Mouse (Mus musculus) adrenal gland, postnatal 10 days (tissue): ENCODE data around the gene Arhgef26. TPM values are rescaled to one million over a fixed set of nuclear protein-coding genes. Genes with fewer than 3 reads are reported as not detected.

Experiments used
- DNase-seq: peaks from one replicate; pipeline ENCODE4 v3.0.0; 2021; ENCODE audit warnings: mixed read lengths
- total RNA-seq, 2 experiments: library from RNA; stranded (reverse); gene quantifications; 2 replicates each; pipeline ENCODE4 v1.2.3; 2021

The Arhgef26 gene
- total RNA-seq, 2 experiments from 2014 or later, result 5.6 to 6.1 TPM

DNA sequence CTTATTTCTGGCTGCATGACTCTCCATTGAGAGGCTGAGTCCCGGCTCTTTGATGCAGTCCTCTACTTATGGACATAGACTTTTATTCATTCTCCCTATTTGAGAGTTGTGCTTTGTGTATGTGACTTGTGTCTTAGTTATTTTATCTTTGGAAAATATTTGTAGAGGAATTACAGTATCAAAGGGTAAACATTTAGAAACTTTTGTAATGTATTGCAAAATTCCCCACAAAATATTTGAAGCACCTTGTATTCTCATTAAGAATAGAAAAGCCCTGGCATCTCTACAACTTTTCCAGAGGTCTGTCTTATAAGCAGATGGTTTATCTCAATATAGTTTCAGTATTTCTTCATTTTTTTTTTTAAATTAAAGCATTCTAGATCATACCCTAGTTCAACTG is 44.7 kb downstream of the Arhgef26 start:
- DNase-seq, result no peak

DNA sequence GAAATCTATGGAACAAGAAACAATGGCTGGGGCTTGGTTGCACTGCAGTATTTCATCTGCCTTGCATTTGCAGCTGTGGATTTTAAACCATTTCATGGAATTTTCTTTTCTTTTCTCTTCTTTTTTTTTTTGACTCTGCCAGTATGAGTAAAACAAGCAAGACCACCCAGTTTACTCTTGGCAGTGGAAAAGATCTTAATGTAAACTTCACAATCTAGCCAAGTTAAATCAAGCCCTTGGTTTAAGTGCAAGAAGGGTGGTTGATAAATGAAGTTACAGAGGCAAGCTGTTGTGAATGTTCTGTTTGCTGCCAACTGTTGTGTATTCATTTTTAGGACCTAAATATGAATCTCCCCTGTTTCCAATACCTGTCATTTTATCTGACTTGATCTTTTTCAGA is 54.5 kb downstream of the Arhgef26 start:
- DNase-seq, result no peak

DNA sequence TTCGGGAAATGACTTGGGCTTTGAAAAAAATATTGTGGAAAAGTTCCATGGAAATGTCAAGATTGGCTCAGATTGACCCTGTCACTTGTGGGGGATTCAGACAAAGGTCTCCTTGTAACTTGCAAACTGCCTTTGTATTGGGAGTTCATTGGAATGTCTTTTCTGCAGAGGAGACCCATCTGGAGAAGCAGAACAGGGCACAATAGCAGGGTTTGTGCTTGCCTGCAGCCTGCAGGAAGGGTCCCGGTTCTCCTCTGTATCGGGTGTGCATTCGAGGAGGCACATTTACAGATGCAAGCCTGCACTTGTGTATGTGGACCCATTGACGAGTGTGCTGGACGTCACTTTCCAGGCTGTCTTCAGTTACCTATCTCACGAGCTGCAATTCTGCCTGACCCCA is 56.1 kb downstream of the Arhgef26 start:
- DNase-seq, result no peak

GRCm38 (mm10) chr3:62395368-62395767 is 57.2 kb downstream of the Arhgef26 start:
- DNase-seq, result no peak

DNA sequence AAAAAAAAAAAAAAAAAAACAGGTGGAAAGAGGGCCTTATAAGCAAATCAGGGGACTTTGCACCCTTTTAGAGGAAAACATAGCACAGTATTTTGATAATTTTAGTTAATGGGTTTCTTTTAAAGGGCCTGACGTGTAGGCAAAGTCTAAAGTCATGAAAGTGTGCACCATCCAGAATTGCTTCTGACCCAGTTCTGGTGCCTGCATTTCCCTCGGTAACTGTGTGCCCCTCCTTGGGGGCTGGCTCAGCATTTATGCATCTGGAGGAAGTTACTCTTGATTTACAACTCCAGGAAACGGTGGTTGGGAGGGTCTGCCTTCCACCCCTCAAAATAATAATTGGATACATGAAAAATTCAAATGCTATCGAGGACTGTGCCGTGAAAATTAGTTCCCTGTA is 58.0 kb downstream of the Arhgef26 start:
- DNase-seq, result no peak

DNA sequence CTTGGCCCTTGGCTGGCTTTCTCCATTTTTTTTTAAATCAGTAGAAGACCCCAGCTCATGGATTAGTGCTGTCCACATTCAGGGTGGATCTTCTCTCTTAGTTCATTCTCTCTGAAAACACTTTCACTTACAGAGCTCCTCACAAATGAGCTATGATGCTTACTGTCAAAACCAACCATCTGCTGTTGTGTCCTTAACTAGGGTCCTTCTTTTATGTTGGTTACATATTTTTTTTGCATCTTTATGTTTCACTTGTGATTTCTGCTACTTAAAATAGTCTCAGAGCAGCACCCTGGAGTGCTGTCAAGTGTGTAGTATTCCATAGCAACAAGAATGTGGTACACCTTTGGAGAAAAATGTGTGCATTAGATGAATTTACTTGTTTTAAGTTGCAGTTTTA is 60.0 kb downstream of the Arhgef26 start:
- no peak for DNase-seq

- DNase-seq, result no peak
Measured at GRCm38 (mm10) chr3:62399826-62400746, 61.9 kb downstream of the Arhgef26 start.

GRCm38 (mm10) chr3:62402466-62402865 is 64.3 kb downstream of the Arhgef26 start:
- no peak for DNase-seq

GRCm38 (mm10) chr3:62404477-62405246 is 66.5 kb downstream of the Arhgef26 start:
- no peak for DNase-seq

- DNase-seq, result no peak
Measured at GRCm38 (mm10) chr3:62409555-62410182, 71.5 kb downstream of the Arhgef26 start.

- DNase-seq, result no peak
Measured at GRCm38 (mm10) chr3:62410491-62410890, 72.3 kb downstream of the Arhgef26 start.

DNA sequence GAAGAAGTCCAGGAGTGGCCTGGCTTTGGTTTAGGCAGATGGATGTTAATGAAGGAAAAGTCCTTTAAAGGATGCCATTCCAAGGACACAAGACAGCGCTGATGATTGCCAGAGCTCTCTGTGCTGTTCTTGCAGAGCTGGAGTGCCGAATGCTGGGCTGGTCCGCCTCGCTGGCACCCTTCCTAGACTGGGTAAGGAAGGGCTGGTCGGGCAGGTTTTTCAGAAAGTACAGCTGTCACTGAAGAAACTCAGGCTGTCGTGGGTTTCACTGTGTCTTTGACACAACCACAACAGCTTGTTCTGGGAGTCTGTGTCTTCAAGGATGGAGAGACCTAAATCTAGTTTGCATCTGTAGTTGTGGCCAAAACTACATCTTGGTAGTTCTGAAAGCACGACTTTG is 74.6 kb downstream of the Arhgef26 start:
- DNase-seq, result no peak

DNA sequence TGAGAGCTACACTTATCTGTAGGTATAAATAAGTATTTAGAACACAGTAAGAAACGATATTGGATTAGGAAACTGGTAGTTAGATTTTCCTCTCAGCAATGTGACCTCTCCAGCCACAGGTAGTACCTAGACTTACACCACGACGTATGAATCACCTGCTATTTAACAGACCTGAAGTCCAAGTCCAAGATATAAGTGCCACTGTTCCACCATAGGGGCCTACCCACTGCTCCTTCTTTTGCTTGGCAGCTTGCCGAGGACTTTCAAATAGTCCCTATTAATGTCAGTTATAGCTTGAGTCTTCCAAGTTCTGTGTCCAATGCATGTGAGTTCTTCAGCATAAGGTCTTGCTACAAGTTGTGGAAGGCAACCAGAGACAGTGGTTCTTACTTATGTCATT is 76.8 kb downstream of the Arhgef26 start:
- no peak for DNase-seq

GRCm38 (mm10) chr3:62417458-62417857 is 79.3 kb downstream of the Arhgef26 start:
- DNase-seq, result no peak

DNA sequence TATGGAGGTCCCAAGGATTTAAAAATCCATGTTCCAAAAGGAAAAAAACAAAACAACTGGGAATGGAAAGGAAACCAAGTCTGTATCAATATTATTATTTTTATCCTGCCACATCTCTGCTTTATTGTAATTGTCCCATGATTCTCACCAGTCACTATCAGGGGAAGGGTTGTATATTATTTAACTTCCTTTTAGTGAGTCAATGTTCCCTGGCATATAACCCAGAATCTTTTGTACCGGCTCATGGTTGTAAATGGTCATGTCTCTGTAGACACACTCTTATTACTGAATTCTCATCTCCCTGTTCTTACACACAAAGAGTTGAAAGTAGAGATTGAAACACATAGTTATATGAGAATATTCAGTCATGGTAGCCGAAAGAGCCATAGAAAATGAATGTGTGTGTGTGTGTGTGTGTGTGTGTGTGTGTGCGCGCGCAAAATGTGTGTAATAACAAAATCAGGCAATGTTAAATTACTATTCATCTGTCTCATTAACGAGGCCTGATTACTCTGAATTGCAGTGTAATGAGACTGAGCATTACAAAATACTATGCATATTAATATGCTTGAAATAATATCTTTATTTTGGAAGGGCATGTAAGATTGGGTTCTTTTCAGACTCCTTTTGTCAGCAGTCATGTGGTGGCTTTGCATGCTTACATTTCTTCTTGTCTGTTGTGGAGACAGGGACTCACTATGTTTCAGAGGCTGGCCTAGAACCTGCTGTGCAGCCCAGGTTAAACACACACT is 80.4 kb downstream of the Arhgef26 start:
- DNase-seq, result no peak

DNA sequence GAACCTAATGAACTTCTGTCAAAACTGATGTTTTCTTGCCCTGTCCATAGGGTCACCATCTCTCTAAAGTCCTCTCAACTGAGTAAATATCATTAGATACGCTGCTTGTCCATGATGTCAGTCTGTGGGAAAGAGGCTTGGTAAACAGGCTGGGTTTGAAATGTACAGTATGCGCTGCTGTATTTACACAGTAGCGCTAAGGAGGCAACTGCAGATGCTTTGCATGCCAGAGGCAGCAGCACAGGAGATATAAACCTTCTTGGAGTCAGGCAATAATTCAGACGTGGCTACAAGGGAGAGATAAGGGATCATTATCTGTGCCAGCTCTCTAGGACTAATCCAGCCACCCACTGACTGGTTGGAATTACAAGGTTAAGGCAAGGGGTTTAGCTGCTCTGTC is 95.5 kb downstream of the Arhgef26 start:
- no peak for DNase-seq

DNA sequence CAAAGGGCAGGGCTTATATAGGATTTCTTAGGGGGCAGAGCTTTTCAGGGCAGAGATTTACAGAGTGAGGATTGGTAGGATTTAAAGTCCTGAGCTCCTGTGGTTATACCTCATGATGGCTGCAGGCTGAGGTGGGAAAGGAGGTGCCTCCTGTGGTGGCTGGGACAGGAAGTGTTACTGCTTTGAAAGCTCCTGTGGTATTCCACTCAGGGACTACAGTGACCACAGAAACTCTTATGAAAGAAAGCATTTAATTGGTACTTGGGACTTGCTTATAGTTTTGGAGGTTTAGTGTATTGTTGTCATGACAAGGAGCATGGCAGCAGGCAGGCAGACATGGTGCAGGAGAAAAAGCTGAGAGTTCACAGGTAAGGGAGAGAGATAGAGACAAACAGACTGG is 97.8 kb downstream of the Arhgef26 start:
- no peak for DNase-seq

DNA sequence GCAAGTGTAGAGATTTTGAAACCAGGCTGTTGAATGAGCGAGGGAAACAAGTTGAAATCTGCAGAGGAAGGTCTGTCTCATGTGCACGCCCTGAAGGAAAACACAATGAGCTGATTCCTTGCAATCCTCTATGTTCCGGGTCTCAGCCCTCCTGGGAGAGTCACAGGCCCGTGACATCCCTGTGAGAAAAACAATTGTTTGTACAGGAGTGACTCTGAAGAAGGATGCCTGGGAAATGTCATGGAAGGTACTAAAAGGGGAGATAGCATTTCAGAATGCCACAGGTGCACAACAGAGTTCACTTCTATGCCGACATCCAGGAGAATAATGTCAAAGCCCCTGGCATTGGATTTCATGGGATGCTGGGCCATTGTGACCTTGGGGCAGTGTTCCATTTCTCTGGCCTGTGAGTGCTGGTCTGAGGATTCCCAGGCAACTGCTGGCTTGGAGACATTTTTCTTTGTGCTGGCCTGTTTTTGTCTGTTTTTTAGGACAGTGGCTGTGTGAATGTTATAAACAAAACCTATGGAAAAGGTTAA is 102.4 kb downstream of the Arhgef26 start:
- no peak for DNase-seq

DNA sequence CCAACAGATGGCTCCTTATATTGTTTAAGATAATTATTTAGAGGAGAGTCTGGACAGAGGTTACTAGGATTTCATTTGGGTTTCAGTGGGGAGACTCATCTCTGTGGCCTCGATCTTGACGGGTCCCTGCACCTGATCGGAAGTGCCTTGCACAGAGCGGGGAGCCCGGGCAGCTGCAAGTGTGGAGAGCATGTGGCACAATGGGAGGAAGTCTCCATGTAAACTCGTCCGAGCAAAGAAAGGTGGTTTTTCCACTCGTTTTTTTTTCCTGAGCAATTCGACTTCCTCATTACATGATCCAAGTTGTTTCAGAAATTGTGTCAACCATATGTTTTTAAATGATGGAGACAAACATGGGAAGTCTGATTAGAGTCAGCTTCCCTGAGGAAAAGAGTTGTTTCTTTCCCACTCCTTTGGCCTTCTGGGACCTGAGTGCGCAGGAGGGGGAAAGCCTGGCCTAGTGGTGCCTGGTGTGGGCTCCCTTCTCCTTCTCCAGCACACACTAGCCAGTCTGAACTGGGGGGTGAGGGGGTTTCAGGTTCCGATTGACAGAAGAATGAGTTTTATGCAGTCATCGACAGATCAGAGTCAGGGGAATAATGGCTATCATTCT is 105.5 kb downstream of the Arhgef26 start:
- no peak for DNase-seq

- no peak for DNase-seq
Measured at GRCm38 (mm10) chr3:62446271-62446670, 108.1 kb downstream of the Arhgef26 start.

- no peak for DNase-seq
Measured at GRCm38 (mm10) chr3:62447151-62447550, 109.0 kb downstream of the Arhgef26 start.
